Mouse (Mus musculus) stomach, postnatal 0 days (tissue): ENCODE results near the gene Tspan4. TPM values are rescaled to one million over a fixed set of nuclear protein-coding genes. Genes with fewer than 3 reads are reported as not detected.

Experiments used
- ATAC-seq: fragments of 200-750 bp; cut with Nextera tagmentation; 2 replicates; pipeline ENCODE4 v1.8.0; 2017; ENCODE audit not compliant: low FRiP score, low TSS enrichment
- DNase-seq: peaks from one replicate; pipeline ENCODE4 v3.0.0-alpha.2; 2016; ENCODE audit warnings: low spot score
- H3K27ac ChIP-seq: fragments of 300-500 bp; sonication (generic); replicated peaks from 2 replicates; pipeline ENCODE4 v1.5.1; 2014; ENCODE audit warnings: mild to moderate bottlenecking, control low read depth
- H3K27me3 ChIP-seq: fragments of 300-500 bp; sonication (generic); 2 replicates; pipeline ENCODE4 v1.6.1; 2014; ENCODE audit warnings: low read length; ENCODE audit not compliant: control insufficient read depth, insufficient read depth
- H3K36me3 ChIP-seq: fragments of 300-500 bp; sonication (generic); 2 replicates; pipeline ENCODE4 v1.6.1; 2014; ENCODE audit warnings: low read length, mixed read lengths; ENCODE audit not compliant: control insufficient read depth, insufficient read depth
- H3K4me1 ChIP-seq: fragments of 300-500 bp; sonication (generic); replicated peaks from 2 replicates; pipeline ENCODE4 v1.6.1; 2014; ENCODE audit warnings: antibody characterized with exemption; ENCODE audit not compliant: control insufficient read depth, insufficient read depth
- H3K4me2 ChIP-seq: fragments of 300-500 bp; sonication (generic); replicated peaks from 2 replicates; pipeline ENCODE4 v1.6.1; 2014; ENCODE audit warnings: low read depth, mild to moderate bottlenecking, control low read depth, moderate library complexity
- H3K4me3 ChIP-seq: fragments of 300-500 bp; sonication (generic); 2 replicates; pipeline ENCODE4 v1.5.1; 2014; ENCODE audit warnings: low read depth, low read length, control low read depth
- H3K9ac ChIP-seq: fragments of 300-500 bp; sonication (generic); 2 replicates; pipeline ENCODE4 v1.6.1; 2014; ENCODE audit warnings: mild to moderate bottlenecking, low read length, control low read depth, mixed read lengths
- H3K9me3 ChIP-seq: fragments of 300-500 bp; sonication (generic); 2 replicates; pipeline ENCODE4 v1.6.1; 2016; ENCODE audit warnings: low read length; ENCODE audit not compliant: control insufficient read depth
- CTCF ChIP-seq: IDR thresholded peaks from 2 replicates; pipeline ENCODE4 v1.5.1; 2016; ENCODE audit warnings: antibody characterized with exemption, low read depth, mild to moderate bottlenecking, moderate library complexity
- EP300 ChIP-seq: optimal IDR thresholded peaks from 2 replicates; pipeline ENCODE3; 2016; ENCODE audit warnings: antibody characterized with exemption
- WGBS: fragments of 180-500 bp; shearing (Covaris S2); extraction: QIAGEN DNeasy Blood & Tissue Kit; methylation state at CpG from one replicate; pipeline ENCODE4 v1.1.7; 2014; 5-methylcytosine and 5-hydroxymethylcytosine counted together
- polyA plus RNA-seq: library from polyadenylated mRNA; unstranded; fragments of >200 nt; fragmentation: Nextera tagmentation; extraction: Ambion mirVana; gene quantifications from 2 replicates; pipeline ENCODE4 v1.2.1, GENCODE M21; 2015

Tspan4 gene
- polyA plus RNA-seq, 1 experiment from 2014 or later = 58.7 TPM

DNA sequence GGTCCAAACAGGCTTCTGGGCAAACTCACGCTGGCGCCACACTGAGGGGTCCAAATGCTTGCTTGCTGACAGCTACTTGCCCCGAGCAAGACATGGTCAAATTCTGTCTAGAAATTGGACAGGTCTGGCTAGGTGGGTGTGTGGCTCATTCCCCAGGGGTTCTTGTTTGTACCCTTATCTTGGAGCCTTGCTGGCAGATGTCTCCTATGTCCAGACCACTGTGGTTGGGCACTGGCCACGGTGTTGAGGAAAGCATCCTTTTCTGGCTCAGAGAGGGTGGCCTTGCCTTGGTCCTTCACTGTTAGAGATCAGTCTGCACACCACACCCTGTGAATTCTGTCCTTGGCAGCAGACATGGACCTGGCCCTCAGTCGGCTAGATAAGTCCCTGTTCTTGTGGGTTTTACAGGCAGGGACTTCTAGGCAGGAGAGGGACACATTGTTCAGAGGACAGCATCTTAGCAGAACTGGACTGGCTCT lies 3.3 kb downstream of the Tspan4 start:
- ATAC-seq = no peak
- no peak for DNase-seq
- Histone ChIP-seq H3K4me3 (no peak overlapping the region), H3K36me3 (no peaks in the 10 kb centered on the region), H3K4me1 (peaks cover 22% of the 10 kb centered on the region), H3K4me2 (no peak overlapping the region; the same call in 1 of the 2 replicates), H3K27me3 (no peaks in the 10 kb centered on the region), H3K27ac (peak overlapping the region; percentile 87; the same call in 1 of the 2 replicates), H3K9me3 (no peaks in the 10 kb centered on the region), H3K9ac (0 out of 2 replicates have a peak overlapping the region, but pooled peaks have one; percentile 43)
- 43% methylated on average over 5 of the region's 5 CpGs for WGBS
- TF ChIP-seq CTCF (no peak), EP300 (no peak)

DNA sequence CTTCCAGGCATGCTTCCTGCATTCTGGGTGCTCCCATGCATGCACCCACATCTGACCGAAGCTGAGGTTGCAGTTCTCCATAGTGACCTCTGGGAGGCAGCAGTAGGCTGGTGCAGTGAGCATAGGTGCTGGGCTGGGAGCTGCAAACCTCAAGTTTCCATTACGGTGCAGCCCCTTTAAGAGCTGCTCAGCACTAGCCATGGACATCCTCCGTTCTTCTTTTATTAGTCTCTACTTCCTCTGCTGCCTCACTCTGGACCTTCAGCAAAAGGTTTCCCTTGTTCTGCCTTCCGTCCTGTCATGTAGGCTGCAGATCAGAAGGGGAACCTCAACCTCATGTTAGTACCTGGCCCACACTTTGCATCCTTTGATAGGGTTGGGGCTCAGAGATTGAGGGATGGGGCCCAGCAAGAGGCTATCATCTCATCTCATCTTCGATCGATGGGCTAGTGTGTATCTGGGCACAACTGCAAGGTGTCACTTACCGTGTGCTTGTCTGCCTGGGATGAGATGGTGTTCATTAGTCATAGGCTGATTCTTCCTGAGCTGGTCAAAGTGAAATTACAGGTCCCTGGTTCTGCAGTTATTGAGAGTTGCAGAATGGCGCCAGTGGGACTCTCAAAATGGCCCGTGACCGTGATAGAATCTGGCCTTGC lies 5.9 kb downstream of the Tspan4 start:
- no peaks in the 10 kb centered on the region for H3K36me3 ChIP-seq
- TF ChIP-seq CTCF (peak; percentile 95), EP300 (no peak)
- DNase-seq (peak; percentile 69), ATAC-seq (peak; percentile 50)
- no peak overlapping the region for H3K9ac ChIP-seq
- peaks cover 11% of the 10 kb centered on the region for H3K4me1 ChIP-seq
- H3K9me3 ChIP-seq = no peaks in the 10 kb centered on the region
- H3K27me3 ChIP-seq = no peaks in the 10 kb centered on the region
- H3K27ac ChIP-seq = peak overlapping the region; percentile 5; the same call in 1 of the 2 replicates
- H3K4me3 ChIP-seq = peak overlapping the region; percentile 48
- 11% methylated on average over 10 of the region's 10 CpGs for WGBS
- H3K4me2 ChIP-seq = peak overlapping the region; percentile 91

DNA sequence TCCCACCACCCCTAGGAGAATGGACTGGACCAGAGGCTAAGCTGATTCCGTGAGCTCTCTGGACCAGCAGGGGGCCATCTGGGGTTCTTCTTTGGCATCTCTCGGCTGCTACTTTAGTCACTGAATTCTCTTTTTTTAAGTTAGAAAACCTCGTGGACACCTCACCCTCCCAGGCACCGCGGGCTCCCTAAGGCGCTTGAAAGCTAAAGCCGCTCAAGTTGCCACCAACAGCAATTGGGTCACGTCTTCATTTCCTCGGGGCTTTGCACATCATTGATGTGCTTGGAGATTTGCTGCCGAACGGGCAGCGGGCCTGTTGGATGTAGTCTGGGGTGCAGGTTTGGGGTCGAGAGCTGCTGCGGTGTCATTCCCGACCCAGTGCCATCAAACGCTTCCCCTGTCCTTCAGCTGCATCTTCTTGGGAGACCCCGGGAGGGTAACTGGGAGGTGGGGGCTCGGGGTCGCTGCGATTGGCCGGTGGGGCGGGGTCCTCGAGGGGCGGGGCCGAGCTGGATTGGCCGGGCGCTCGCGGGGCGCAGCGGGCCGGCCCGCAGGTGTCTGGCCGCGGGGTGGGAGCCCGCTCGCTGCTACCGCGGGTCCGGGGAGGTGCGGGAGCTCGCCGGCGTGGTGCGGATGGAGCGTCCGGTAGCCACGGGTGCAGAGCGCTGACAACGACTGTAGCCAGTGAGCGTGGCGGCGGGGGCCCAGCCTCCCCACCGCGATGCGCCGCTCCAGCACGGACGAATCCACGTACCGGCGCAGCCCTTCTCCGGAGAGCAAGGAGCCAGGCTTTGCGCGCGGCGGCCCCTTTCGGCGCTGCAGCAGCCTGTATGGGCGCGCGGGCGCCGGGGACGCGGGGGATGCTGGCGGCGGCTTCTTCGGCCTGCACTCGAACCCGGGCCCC lies 6.7 kb downstream of the Tspan4 start:
- peak overlapping the region; percentile 91 for H3K4me2 ChIP-seq
- H3K4me1 ChIP-seq = peaks cover 11% of the 10 kb centered on the region
- DNase-seq (peak; percentile 60), ATAC-seq (no peak)
- peak overlapping the region; percentile 48 for H3K4me3 ChIP-seq
- H3K9me3 ChIP-seq = no peaks in the 10 kb centered on the region
- H3K27ac ChIP-seq = no peak overlapping the region
- WGBS = 1% methylated on average over 64 of the region's 81 CpGs
- no peaks in the 10 kb centered on the region for H3K36me3 ChIP-seq
- peak overlapping the region; percentile 47 for H3K9ac ChIP-seq
- TF ChIP-seq CTCF = peak; percentile 65
- TF ChIP-seq EP300 = no peak
- H3K27me3 ChIP-seq = no peaks in the 10 kb centered on the region

DNA sequence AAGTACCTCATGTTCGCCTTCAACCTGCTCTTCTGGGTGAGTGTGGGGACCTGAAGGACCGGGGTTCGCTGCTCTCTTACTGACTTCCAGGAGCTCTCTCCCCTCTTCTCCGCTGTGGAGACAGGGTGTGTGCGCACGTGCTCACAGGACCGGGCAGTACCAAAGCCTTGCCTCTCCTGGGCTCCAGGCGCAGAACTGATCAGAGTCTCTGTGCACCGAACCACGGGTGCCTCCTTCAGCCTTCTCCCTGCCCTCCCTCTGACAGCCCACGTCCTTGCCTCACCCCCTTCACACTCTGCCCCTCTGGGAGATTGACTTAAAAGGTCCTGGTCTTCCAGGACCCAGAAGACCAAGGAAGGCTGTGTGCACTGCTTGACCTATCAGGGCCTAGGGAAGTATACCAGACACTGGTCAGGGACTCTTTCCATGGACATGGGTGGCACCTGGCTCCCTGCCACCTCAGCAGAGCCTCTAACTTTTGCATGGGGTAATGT lies 7.5 kb downstream of the Tspan4 start:
- H3K9me3 ChIP-seq = no peaks in the 10 kb centered on the region
- no peak overlapping the region for H3K27ac ChIP-seq
- DNase-seq (no peak), ATAC-seq (no peak)
- no peaks in the 10 kb centered on the region for H3K36me3 ChIP-seq
- H3K27me3 ChIP-seq = no peaks in the 10 kb centered on the region
- peak overlapping the region; percentile 91 for H3K4me2 ChIP-seq
- peaks cover 8% of the 10 kb centered on the region for H3K4me1 ChIP-seq
- WGBS = 22% methylated on average over 11 of the region's 11 CpGs
- peak overlapping the region; percentile 48 for H3K4me3 ChIP-seq
- TF ChIP-seq EP300 (no peak), CTCF (no peak)
- peak overlapping the region; percentile 47 for H3K9ac ChIP-seq

DNA sequence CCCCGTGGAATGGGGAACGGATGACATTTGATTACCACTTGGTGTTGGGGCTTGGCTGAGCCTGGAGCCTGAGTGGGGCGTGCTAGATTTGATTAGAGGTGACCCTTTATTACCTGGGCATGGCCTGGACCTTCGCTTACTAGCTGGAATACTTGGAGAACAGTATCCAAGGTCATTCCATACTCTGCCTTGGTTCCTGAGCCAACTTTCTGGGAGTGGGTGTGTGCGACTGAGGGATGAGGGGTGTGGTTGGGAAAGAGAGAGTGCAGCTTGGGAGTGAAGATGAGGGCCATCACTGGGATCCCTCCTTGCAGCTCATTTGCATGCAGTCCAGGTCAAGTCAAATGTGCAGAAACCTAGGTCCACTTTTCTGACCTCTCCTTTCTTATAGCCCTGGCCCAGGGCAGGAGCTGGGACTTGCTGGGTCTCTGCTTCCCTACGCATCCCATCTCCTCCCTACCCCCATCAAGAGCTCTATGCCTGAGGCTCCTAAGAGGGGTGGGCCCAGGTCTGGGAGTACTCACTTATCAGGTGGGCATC lies 8.1 kb downstream of the Tspan4 start:
- Histone ChIP-seq H3K4me1 (peaks cover 5% of the 10 kb centered on the region), H3K27me3 (no peaks in the 10 kb centered on the region), H3K4me3 (no peak overlapping the region), H3K9ac (no peak overlapping the region), H3K27ac (no peak overlapping the region), H3K9me3 (no peaks in the 10 kb centered on the region), H3K4me2 (no peak overlapping the region), H3K36me3 (no peaks in the 10 kb centered on the region)
- no peak for DNase-seq
- WGBS = 73% methylated on average over 6 of the region's 6 CpGs
- TF ChIP-seq CTCF = no peak
- TF ChIP-seq EP300 = no peak
- ATAC-seq = no peak
